Mouse (Mus musculus) large intestine, adult 2 months (tissue): ENCODE measurements at regions not wholly inside any gene's neighbourhood (a gene's known extent, or its start where the extent isn't known, plus 50 kb on each side); places are given as distances from the start of the nearest gene placed in this dataset.

ENCODE experiments used
- DNase-seq: peaks from one replicate; pipeline ENCODE4 v3.0.0-alpha.2; 2012; ENCODE audit warnings: low read depth, low spot score
- WGBS: fragments of 180-500 bp; shearing (Covaris S2); methylation state at CpG from one replicate; pipeline ENCODE4 v1.1.7; 2018; 5-methylcytosine and 5-hydroxymethylcytosine counted together

- DNase-seq: no peak
- WGBS: 79% methylated on average over 3 of the region's 3 CpGs
Measured at GRCm38 (mm10) chr11:111763081-111763480, 697.1 kb downstream of the Kcnj2 start.

GRCm38 (mm10) chr11:111766371-111767011, 700.5 kb downstream of the Kcnj2 start:
- whole genome bisulfite sequencing: 69% methylated on average over 6 of the region's 6 CpGs
- DNase-seq: no peak

GRCm38 (mm10) chr11:111767012-111767392, 701.0 kb downstream of the Kcnj2 start:
- no peak for DNase-seq
- WGBS: 97% methylated on average over 1 of the region's 1 CpGs

- 67% methylated on average over 2 of the region's 2 CpGs for WGBS
Measured at GRCm38 (mm10) chr11:111774108-111774679, 708.2 kb downstream of the Kcnj2 start.

GRCm38 (mm10) chr11:111781321-111781720, 715.4 kb downstream of the Kcnj2 start:
- DNase-seq: no peak
- 55% methylated on average over 7 of the region's 7 CpGs for WGBS

More at GRCm38 (mm10) chr11:111774108-111774679, 708.2 kb downstream of the Kcnj2 start:
- DNase-seq: no peak

GRCm38 (mm10) chr11:111791267-111791926, 725.4 kb downstream of the Kcnj2 start:
- DNase-seq: no peak
- 74% methylated on average over 6 of the region's 6 CpGs for WGBS

GRCm38 (mm10) chr11:111801033-111801432, 735.1 kb downstream of the Kcnj2 start:
- 52% methylated on average over 3 of the region's 3 CpGs for WGBS
- no peak for DNase-seq

GRCm38 (mm10) chr11:111816176-111816775, 750.3 kb downstream of the Kcnj2 start:
- 86% methylated on average over 18 of the region's 18 CpGs for WGBS
- no peak for DNase-seq

- 22% methylated on average over 10 of the region's 10 CpGs for WGBS
- DNase-seq: no peak
Measured at GRCm38 (mm10) chr11:111818124-111818523, 752.2 kb downstream of the Kcnj2 start.

- no peak for DNase-seq
- WGBS: 46% methylated on average over 7 of the region's 7 CpGs
Measured at GRCm38 (mm10) chr11:111820356-111820755, 754.4 kb downstream of the Kcnj2 start.

- 74% methylated on average over 8 of the region's 8 CpGs for WGBS
- no peak for DNase-seq
Measured at GRCm38 (mm10) chr11:111828455-111828854, 762.5 kb downstream of the Kcnj2 start.

GRCm38 (mm10) chr11:111838996-111839395, 773.0 kb downstream of the Kcnj2 start:
- WGBS: 61% methylated on average over 5 of the region's 5 CpGs

GRCm38 (mm10) chr11:111843728-111844258, 777.8 kb downstream of the Kcnj2 start:
- WGBS: 51% methylated on average over 4 of the region's 4 CpGs
- DNase-seq: no peak

More at GRCm38 (mm10) chr11:111838996-111839395, 773.0 kb downstream of the Kcnj2 start:
- no peak for DNase-seq

- no peak for DNase-seq
- 48% methylated on average over 7 of the region's 7 CpGs for WGBS
Measured at GRCm38 (mm10) chr11:111844382-111845027, 778.5 kb downstream of the Kcnj2 start.

GRCm38 (mm10) chr11:111857288-111857687, 791.3 kb downstream of the Kcnj2 start:
- DNase-seq: no peak
- WGBS: 69% methylated on average over 2 of the region's 2 CpGs

- no peak for DNase-seq
- WGBS: 59% methylated on average over 5 of the region's 5 CpGs
Measured at GRCm38 (mm10) chr11:111858111-111858510, 792.1 kb downstream of the Kcnj2 start.

- 56% methylated on average over 1 of the region's 1 CpGs for WGBS
Measured at GRCm38 (mm10) chr11:111865143-111865542, 799.2 kb downstream of the Kcnj2 start.

GRCm38 (mm10) chr11:111875406-111875805, 809.4 kb downstream of the Kcnj2 start:
- no peak for DNase-seq
- 88% methylated on average over 4 of the region's 4 CpGs for WGBS

More at GRCm38 (mm10) chr11:111865143-111865542, 799.2 kb downstream of the Kcnj2 start:
- DNase-seq: no peak

- 81% methylated on average over 6 of the region's 6 CpGs for WGBS
- no peak for DNase-seq
Measured at GRCm38 (mm10) chr11:111880146-111880545, 814.2 kb downstream of the Kcnj2 start.

- WGBS: 72% methylated on average over 3 of the region's 3 CpGs
- no peak for DNase-seq
Measured at GRCm38 (mm10) chr11:111890026-111890425, 824.1 kb downstream of the Kcnj2 start.
